Mouse (Mus musculus): ENCODE results near the gene Mapk6.
"Not testable (repeated sequence)": the region's sequence is repeated elsewhere in the genome, so short reads cannot be mapped to it uniquely, and the experiment has no call there.

Gene Mapk6

DNA sequence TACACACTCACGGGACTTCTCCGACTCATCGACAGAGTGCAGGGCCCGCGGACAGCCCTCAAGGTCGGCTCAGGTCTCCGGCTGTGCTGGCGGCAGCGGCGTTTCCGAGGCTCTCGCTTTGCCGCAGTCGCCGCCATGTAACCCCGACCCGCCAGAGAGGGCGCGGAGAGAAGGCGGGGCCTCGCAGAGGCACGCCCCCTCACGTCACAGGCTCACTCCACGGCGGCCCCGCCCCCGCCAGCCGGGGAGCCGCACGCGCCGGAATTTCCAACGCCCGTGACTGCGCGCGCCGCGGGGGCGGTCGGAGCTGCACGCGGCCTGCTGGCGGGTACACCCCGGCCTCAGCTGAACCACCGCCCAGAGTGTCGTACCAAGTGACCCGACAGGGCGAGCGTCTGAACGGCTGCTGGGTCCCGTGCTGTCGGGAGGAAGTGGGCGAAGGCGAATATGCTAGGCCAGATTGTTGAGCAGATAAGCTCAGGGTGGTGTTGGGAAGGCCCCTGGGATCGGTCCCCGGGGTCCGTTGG lies at the start of gene Mapk6:
TSS of gene Mapk6 (minus strand) at position 154 of the 527 bp plus-strand sequence.
- peak; percentile 92 for DNase-seq (ENCODE audit: low spot score)

DNA sequence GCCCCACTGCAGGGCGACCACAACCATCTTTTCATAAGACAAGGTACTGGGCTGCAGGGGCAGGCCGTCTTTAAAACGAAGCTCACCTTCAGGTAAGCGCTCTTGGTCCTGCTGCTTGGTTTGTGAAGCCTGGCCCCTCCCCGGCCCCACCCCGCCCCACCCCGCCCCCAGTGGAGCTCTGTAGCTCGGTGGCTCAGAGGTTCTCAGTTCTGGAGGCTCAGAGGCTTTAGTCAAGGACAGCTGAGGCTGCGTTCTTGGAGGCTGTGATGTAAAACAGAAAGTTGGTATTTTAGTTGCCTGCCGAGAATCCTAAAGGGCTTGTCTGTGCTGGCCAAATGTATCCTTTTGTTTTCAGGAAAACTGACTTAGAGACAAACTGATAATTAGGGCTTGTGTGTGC lies 45.9 kb upstream of the Mapk6 start:
- no peak for DNase-seq (ENCODE audit: low spot score)

DNA sequence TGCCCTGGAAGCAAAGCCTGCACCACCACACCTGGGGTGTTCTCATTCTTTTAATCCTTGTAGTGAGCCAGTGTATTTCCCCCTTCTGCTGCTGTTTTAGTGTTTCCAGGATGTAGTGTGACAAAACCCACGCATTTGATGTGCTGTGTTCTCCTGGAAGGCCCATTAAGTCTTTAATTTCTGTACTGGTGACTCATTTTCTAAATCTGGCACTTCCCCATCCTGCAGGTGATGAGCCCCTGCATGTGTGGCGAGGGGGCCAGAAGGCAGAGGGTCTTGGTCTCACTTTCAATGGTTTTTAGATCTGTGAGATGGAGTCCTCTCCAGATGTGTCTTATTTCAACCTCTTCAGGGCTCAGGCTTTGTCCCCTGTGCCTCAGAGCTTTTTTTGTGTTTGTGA lies 44.2 kb upstream of the Mapk6 start:
- DNase-seq (ENCODE audit: low spot score), result no peak

DNA sequence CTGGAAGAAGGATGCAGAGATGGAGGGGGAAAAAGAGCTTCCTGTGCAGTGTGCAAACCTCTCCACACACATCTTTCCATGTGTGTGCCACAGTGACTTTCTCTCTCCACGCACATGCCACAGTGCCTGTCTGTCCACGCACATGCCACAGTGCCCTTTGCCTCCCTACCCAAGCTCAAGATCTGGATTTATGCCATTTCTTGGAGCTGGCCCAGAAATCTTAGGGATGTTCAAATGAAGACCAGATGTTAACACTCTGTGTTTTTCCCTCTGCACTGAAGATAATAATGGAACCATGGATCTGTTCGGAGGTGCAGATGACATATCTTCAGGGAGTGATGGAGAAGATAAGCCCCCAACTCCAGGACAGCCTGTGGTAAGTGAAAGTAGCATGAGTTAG lies 38.2 kb upstream of the Mapk6 start:
- DNase-seq (ENCODE audit: low spot score), result no peak

DNA sequence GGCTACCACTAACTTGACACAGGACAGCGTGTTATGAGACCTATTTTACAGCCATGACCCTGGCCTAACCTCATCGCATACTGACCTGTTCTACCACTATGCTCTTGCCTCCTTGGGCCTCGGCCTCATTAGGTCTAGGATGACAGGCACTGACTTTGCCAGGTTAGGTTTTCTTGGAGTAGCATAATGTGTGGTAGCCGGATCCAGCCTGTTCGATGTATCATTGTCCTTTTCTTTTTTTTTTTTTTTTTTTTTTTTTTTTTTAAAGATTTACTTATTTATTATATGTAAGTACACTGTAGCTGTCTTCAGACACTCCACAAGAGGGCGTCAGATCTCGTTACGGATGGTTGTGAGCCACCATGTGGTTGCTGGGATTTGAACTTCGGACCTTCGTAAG lies 36.8 kb upstream of the Mapk6 start:
- DNase-seq (ENCODE audit: low spot score), result not testable (repeated sequence)

DNA sequence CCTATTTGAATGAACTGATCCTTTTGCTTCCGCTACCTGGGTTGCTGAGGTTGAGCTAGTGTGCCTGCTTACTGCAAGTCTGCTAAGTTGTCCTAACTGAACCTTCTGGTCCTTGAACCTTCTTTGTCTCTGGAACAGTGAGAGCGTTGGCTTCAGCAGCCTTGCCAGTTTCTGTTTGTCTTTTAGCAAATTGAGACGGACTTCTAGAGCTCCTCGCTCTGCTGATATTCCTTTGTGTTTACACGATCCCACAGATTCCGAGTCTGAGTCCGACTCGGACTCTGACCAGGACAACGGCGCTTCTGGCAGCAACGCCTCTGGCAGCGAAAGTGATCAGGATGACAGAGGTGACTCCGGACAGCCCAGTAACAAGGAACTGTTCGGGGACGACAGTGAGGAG lies 35.2 kb upstream of the Mapk6 start:
- no peak for DNase-seq (ENCODE audit: low spot score)

DNA sequence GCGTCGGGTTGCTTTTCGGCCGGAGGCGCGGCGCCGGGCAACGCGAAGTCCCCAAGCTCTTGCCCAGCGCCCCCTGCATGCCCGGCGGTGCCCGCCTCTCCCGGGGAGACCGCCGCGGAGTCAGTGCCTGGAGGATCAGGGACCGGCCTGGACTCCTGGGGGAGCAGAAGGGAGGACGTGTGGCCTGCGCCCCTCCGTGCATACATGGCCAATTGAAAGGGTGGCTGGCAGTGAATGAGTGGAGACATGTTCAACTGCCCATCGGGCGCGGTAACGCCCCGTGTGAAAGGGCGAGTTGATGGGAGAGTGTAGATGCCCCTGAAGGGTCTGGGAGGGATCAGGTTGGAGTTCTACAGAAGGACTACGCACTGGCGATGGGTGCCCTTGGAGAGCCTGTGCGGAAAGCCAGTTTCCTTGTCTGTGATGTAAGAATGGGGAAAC lies 31.9 kb upstream of the Mapk6 start:
- peak; percentile 50 for DNase-seq (ENCODE audit: low spot score)

DNA sequence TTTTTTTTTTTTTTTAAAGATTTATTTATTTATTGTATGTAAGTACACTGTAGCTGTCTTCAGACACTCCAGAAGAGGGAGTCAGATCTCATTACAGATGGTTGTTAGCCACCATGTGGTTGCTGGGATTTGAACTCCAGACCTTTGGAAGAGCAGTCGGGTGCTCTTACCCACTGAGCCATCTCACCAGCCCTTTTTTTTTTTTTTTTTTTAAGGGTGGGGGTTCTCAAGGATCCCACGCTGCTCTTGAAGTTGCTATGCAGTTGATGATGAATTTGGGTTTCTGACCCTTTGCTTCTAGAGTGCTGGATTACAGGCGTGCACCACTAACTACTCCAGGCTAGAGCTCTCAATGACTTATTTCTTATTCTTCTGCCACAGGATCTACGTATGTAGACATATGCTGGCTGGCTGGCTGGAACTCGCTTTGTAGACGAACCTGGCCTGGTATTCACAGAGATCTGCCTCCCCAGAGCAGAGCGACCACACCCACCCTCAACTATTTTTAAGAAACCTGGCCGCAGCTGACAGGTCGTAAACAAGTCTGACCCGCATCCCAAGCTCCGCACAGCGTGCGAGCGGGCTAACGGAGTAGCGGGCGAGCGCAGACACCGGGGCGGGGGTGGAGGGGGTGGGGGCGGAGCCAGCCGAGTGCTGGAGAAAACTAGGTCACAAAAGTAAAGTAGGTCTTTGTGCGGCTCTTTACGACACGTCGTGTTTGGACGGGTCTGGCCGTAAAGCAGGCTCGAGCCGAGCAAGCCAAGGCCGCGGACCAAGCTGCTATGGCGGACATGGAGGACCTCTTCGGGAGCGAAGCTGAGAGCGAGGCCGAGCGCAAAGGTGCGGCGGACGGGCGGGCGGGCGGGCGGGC lies 31.2 kb upstream of the Mapk6 start, which contains the start of gene Leo1:
TSS of gene Leo1 (plus strand) at position 729 of the 871 bp plus-strand sequence.
- DNase-seq (ENCODE audit: low spot score), result peak; percentile 94

DNA sequence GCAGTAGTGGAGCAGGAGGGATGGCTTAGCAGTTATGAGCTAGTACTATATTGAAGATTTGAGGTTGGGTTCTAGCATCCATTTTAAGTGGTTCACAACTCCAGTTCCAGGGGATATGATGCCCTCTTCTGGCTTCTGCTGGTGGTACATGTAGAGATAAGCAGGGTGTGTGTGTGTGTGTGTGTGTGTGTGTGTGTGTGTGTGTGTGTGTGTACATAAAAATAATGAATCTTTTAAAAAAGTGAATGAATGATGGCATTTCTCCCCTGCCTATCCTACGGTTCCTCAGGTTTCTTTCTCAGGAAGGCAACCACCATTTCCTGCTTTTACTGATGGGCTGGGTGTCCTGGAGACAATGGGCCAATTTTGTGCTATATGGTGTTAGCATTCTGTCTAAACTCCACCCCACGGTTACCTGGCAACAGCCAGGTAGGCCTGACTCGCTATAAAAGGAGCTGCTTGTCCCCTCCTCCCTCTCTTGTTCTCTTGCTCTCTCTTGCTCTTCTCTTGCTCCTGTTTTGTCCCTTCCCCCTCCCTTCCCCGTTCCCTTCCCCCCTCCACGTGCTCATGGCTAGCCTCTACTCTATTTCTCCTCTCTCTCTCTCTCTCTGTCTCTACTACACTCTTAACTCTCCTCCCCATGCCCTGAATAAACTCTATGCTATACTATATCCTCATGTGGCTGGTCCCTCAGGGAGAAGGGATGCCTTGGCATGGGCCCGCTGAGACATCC lies 28.0 kb upstream of the Mapk6 start:
- DNase-seq (ENCODE audit: low spot score), result peak; percentile 61

DNA sequence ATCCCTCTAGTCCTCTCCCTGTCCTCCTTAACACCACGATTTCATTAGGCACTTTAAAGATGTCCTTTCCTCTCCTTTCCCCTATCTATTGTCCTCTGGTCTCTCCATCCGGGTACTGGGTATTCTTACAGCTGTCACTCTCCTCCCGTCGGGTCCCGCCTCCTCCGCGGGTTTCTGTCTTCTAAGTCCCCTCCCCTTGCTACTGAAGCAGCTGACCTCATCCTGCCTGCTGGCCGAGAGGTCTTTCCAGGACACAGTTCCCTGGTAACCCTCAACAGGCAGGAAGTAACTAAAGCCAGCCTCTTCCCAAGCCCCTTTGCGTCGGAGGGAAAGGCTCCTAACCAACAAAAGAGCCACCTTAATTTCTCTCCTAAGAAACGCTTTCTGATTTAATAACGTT lies 26.1 kb upstream of the Mapk6 start:
- DNase-seq (ENCODE audit: low spot score), result peak; percentile 92

DNA sequence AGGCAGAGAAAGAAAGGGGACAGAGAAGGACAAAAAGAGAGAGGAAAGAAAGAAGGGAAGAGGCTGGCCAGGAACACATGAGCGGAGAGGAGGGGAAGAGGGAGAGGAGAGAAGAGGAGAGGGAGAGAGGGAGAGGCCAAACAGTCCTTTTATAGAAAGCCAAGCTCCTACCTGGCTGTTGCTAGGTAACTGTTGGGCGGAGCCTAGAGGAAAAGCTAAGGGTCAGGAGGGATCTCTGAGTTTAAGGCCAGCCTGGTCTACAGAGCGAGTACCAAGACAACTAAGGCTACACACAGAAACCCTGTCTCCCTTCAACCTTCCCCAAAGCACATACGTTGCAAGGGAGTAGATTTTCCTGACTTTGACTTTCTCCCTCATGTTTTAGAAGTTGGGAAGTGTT lies 25.5 kb upstream of the Mapk6 start:
- no peak for DNase-seq (ENCODE audit: low spot score)

DNA sequence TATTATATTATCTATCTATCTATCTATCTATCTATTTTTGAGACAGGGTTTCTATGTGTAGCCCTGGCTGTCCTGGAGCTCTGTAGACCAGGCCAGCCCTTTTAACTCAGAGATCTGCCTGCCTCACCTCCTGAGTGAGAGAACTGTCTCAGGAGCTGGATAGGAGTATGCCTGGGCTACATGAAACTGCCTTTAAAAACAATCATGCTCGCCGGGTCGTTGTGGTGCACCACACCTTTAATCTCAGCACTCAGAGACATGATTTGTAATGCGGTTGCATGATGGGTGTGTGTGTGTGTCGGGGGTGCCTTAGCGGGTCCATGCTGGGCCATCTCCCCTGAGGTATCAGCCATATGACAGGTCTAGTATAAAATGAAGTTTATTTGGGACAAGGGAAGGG lies 25.1 kb upstream of the Mapk6 start:
- no peak for DNase-seq (ENCODE audit: low spot score)

DNA sequence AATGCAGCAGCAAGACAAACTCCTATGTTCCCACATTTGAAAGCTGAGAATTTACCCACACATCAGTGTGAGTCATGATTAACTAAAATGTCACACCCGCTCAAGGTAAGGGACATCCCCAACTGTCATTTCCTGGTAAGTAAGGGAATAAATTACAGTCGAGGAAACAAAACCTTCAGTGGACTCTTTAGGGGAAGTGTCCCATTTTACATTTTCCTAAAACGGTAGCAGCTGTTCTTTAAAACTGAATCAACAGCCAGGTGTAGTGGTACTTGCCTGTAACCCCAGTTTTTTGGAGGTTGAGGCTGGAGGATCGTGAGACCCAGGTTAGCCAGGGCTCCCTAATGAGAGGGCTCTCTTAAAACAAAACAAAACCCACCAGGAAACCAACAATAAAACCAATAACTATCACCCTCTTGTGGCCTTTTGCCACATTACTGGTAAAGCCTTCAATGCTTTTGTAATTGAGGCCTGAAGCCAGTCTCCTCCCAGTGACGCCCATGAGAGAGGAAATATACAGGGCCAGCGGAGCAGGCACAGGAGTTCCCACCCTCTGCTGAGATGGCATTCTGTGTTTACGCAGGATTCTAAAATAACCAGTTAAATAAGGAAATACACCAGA lies 24.5 kb upstream of the Mapk6 start:
- peak; percentile 64 for DNase-seq (ENCODE audit: low spot score)

DNA sequence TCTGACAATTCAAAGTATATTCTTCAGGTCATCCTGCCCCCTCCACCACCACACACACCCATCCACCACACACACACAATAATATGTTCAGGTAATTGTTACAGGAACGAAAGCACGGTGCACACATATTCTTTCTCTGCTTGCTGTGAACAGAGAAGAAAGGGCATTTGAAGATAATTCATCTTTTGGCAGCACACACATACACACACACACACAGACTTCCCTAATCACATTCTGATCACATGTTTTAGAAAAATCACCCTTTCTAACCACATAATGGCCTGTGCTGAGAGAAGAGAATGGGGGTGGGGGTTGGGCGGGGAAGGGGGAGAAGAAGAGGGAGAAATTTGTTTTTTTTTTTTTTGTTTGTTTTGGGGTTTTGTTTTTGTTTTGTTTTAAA lies 22.9 kb upstream of the Mapk6 start:
- DNase-seq (ENCODE audit: low spot score), result no peak

DNA sequence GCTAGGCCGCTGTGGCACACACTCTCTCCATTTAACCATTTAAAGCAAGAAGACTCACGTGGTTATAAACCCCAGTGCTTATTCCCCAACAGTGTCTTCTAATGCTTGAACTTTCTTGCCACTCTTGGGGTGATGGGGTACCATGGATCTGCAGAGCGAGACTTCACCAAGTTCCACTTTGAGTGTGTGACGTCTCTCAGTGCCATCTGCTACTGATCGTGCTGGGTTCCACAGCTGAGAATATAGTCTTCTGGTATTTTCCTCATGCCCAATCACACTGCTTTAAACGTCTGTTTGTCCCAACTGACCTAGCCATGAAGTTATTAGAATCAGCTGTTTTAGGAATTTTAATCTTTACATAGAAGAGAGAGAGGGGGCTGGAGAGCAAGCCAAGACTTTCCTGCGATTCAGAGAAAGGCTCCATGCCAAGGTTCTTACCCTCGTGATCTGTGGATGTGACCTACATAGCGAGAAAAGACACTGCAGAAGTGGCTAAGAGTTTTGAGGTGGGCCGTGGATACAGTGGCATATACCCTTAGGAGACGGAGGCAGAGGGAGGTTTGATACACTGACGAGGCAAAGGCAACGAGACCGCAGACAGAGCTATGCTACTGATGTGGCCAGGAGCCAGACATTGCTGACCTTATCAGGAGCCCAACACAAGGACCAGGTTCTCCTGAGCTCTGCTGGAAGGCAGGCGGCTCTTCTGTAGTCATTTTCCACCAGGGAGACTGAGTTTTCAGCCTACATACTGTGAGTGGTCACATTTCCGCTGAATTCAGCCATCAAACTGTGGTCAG lies 21.2 kb upstream of the Mapk6 start:
- no peak for DNase-seq (ENCODE audit: low spot score)

DNA sequence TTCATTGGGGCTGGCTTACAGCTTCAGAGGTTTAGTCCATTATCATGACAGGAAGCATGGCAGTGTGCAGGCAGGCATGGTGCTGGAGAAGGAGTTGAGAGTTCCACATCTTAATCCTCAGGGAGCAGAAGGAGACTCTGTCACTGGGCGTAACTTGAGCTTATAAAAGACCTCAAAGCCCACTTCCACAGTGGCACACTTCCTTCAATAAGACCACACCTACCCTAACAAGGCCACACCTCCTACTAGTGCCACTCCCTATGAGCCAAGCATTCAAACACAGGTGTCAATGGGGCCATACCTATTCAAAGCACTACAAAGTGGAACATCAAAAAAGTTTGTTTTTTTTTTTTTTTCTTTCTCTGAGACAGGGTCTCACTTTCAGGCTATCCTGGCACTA lies 19.9 kb upstream of the Mapk6 start:
- no peak for DNase-seq (ENCODE audit: low spot score)

DNA sequence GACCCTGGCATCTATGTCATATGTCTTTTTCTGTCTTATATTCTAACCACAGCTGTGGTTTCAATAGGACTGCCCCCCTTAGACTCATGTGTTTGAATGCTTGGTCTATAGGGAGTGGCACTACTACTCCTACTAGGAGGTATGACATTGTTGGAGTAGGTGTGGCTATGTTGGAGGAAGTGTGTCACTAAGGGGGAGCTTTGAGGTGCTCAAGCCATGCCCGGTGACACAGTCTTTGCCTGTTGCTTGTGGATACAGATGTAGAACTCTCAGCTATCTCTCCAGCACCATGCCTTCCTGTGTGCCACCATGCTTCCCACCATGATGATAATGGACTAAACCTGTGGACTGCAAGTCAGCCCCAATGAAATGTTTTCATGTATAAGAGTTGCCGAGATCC lies 19.2 kb upstream of the Mapk6 start:
- DNase-seq (ENCODE audit: low spot score), result no peak

DNA sequence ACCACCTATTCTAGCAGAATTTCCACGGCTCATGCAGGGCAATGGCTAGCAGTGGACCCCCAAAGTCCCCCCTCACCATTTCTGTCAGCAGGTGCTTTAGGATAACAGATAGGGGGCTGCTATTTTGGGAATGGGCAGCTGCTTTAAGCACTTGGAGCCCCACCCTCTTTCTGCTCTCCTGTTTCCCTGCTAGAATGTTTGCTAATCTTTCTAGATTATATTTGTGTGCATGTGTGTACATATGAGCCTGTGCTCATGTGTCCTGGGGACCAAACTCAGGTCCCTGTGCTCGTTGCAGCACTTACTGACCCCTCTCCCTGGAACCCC lies 18.4 kb upstream of the Mapk6 start:
- DNase-seq (ENCODE audit: low spot score), result no peak

DNA sequence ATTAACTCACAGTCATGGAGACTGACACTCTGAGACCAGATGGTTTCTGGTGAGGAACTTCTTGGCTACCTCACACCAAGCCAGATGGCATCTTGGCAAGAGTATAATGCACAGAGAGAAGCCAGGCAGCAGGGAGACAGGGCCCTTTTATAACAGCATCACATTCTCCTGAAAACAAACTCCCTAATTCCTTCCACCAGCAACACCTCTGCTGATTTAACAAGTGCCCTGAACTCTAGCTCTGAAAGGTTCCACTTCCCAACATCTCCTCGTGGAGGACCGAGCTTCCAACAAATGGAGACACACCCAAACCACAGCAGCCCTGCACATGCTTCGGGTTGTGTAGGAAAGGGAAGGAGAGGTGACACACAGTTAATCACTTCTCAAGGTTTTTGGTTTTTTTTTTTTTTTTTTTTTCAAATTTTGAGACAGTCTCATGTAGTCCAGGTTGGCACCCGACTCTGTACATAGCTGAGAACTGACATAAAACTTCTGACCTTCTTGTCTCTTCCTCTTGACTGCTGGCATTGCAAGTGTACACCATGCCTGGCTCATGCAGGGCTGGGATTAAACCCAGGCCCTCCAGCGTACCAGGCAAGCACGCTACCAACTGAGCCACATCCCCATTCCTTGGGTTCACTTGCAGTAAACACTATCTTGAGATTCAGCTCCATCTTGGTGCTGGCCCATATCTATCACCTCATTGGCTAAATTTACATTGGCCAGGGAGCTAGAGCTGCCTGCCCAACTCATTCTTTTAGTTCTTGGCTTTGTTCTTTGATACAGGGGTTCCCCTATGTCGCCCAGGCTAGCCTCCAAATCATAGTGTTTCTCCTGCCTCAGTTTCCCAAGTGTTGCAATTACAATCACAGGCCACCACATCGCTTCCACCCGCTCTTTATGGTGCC lies 17.8 kb upstream of the Mapk6 start:
- DNase-seq (ENCODE audit: low spot score), result no peak

DNA sequence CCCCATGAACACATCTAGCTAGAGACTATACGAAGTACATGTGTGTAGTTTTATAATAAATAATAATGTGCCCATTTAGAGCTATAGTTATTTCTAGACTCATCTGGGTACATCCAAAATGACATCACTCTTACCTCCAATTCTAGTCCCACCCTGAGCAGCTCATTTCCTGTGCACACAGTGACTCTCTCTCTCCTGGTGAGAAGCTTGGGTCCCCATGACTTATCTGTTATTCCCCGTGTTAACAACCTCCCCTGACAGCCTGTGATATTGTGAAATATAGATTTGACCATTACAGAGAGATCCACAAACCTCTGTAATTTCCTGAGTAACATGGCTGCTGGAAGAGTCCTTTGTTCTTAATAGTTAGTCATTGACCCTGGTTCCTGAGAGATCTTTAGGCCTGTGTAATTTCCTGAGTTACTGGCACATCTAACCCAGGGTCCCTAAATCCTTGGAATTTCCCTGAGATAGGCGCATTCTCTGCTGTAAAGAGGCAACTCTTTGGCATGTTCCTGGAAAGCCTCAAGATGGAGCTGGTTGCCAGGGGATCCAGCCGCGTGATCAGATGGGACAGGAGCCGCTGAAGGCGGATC lies 16.1 kb upstream of the Mapk6 start:
- no peak for DNase-seq (ENCODE audit: low spot score)
